Mouse (Mus musculus) C2C12 (cell line): ENCODE measurements around the gene Tex2. TPM values are rescaled to one million over a fixed set of nuclear protein-coding genes. Genes with fewer than 3 reads are reported as not detected.
A peak's percentile ranks its signal among the peaks of the same experiment; 100 is the strongest.

Source experiments
- H3K27me3 ChIP-seq: one replicate; pipeline ENCODE4 v1.6.1; 2011; ENCODE audit not compliant: control insufficient read depth, insufficient read depth, insufficient read length
- H3K36me3 ChIP-seq: one replicate; pipeline ENCODE4 v1.6.1; 2011; ENCODE audit not compliant: control insufficient read depth, insufficient read depth
- H3K4me3 ChIP-seq: one replicate; pipeline ENCODE4 v1.5.1; 2011; ENCODE audit warnings: mild to moderate bottlenecking, control low read depth; ENCODE audit not compliant: poor library complexity, insufficient read depth, severe bottlenecking
- H3K79me2 ChIP-seq: one replicate; pipeline ENCODE4 v1.6.1; 2011; ENCODE audit not compliant: control insufficient read depth, insufficient read depth
- H3K79me3 ChIP-seq: one replicate; pipeline ENCODE4 v1.6.1; 2011; ENCODE audit warnings: low read depth, control low read depth
- H3ac ChIP-seq: one replicate; pipeline ENCODE3; 2011; ENCODE audit warnings: low read depth; ENCODE audit not compliant: control insufficient read depth, insufficient read length
- CEBPB ChIP-seq: IDR thresholded peaks from one replicate; pipeline ENCODE4 v1.6.1; 2011; ENCODE audit warnings: low read depth, mild to moderate bottlenecking, control low read depth, moderate library complexity
- CTCF ChIP-seq: IDR thresholded peaks from one replicate; pipeline ENCODE4 v1.5.1; 2011; ENCODE audit not compliant: control insufficient read depth, insufficient read depth, insufficient read length
- FOSL1 ChIP-seq: IDR thresholded peaks from one replicate; pipeline ENCODE4 v1.8.0; 2011; ENCODE audit warnings: mild to moderate bottlenecking, low read length; ENCODE audit not compliant: poor library complexity, insufficient read depth, severe bottlenecking
- MAX ChIP-seq: IDR thresholded peaks from one replicate; pipeline ENCODE4 v1.6.1; 2011; ENCODE audit warnings: mild to moderate bottlenecking, control low read depth
- MYOD1 ChIP-seq: IDR thresholded peaks from one replicate; pipeline ENCODE4 v1.6.1; 2011; ENCODE audit warnings: low read depth; ENCODE audit not compliant: control insufficient read depth, insufficient read length
- MYOG ChIP-seq: IDR thresholded peaks from one replicate; pipeline ENCODE4 v1.6.1; 2011; ENCODE audit not compliant: control insufficient read depth, insufficient read length; ENCODE audit errors: extremely low read depth
- USF1 ChIP-seq: IDR thresholded peaks from one replicate; pipeline ENCODE4 v1.6.1; 2011; ENCODE audit warnings: low read depth, mild to moderate bottlenecking, control low read depth, moderate library complexity
- polyA plus RNA-seq: library from polyadenylated mRNA; unstranded; fragments of >200 nt; fragmentation: generic; extraction: Trizol; gene quantifications from one replicate; pipeline ENCODE4 v1.2.1, GENCODE M21; 2012; ENCODE audit warnings: missing spikeins

Gene Tex2
- polyA plus RNA-seq, 1 experiment = 5.9 TPM

DNA sequence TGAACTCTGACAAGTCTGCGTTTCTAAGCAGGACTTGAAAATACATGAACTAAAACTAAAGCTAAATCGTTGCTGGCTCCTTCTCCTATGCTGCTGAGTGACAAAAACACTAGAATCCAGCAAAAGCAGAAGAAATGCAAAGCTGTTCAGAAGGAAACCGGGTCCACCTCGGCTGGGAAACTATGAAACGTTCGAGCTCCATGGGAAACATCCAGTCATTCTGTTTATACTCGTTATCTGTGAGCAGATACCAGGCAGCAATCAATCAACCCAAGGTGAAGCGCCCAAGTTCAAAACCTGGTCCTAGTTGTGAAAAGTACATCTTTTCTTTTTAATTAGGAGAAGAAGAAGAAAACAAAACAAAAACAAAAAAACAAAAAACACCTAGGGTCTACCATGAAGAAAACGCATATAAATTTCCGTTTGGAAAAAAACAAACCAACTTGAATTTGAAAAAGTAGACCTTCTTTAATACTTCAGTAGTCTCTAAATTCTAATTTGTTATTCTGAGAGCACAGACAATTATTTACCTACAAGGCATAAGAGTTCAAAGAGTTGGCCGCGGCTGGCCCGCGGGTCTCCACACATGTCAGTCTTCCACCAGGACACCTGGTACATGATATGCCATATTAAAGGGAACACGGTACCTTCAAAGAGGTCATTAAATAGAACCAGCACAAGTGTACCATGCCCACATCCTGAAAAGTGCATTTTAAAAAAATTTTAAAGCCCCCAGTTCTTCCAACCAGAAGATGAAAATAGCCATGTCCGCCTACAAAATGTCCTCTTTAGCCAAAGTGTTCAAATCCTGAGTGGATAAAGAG, 127.0 kb downstream of the Tex2 start:
- Histone ChIP-seq H3K4me3 (peak overlapping the region; percentile 68), H3K27me3 (no peaks in the 10 kb centered on the region)
- TF ChIP-seq USF1 = no peak
- no peak for TF ChIP-seq MYOD1

DNA sequence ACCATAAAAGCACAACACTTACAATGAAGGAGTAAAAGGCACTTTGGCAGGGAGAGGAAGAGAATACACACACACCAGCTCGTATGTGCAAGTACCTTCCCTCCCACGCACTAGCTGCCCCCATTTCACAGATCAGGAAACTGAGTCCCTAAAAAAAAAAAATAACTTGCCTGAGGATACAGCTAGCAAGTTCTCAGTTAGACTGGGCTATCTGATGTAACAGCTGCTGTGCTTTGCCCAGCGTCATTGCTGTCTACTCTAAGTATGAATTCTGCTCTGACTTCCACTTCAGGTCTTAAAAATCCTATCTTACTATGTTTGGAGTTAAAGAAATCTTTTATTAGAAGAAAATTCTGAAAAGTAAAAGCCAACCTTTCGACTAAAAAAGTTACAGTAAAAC, 127.6 kb downstream of the Tex2 start:
- Histone ChIP-seq H3K4me3 (peak overlapping the region; percentile 8), H3ac (no peak overlapping the region), H3K36me3 (no peaks in the 10 kb centered on the region), H3K79me3 (peaks cover 48% of the 10 kb centered on the region), H3K79me2 (peaks cover 66% of the 10 kb centered on the region), H3K27me3 (no peaks in the 10 kb centered on the region)
- TF ChIP-seq CTCF (no peak), MYOD1 (no peak)

More for the DNA sequence above, 127.0 kb downstream of the Tex2 start:
- H3K79me2 ChIP-seq = peaks cover 61% of the 10 kb centered on the region
- peak overlapping the region; percentile 5 for H3ac ChIP-seq
- H3K79me3 ChIP-seq = peaks cover 48% of the 10 kb centered on the region
- H3K36me3 ChIP-seq = no peaks in the 10 kb centered on the region

- no peaks in the 10 kb centered on the region for H3K36me3 ChIP-seq
- TF ChIP-seq FOSL1 (no peak), USF1 (no peak), CEBPB (no peak), MYOG (no peak)
Measured at GRCm38 (mm10) chr11:106484875-106485274, 128.3 kb downstream of the Tex2 start.

GRCm38 (mm10) chr11:106482867-106483266, 130.4 kb downstream of the Tex2 start:
- Histone ChIP-seq H3K4me3 (no peak overlapping the region), H3K79me2 (peaks cover 91% of the 10 kb centered on the region), H3K27me3 (no peaks in the 10 kb centered on the region), H3K36me3 (peaks cover 1% of the 10 kb centered on the region), H3K79me3 (peaks cover 72% of the 10 kb centered on the region), H3ac (no peak overlapping the region)
- no peak for TF ChIP-seq MAX
- peak; percentile 91 for TF ChIP-seq CEBPB
- TF ChIP-seq FOSL1 = no peak
- TF ChIP-seq MYOG = no peak

More at GRCm38 (mm10) chr11:106484875-106485274, 128.3 kb downstream of the Tex2 start:
- no peak overlapping the region for H3ac ChIP-seq
- H3K27me3 ChIP-seq = no peaks in the 10 kb centered on the region
- H3K79me3 ChIP-seq = peaks cover 52% of the 10 kb centered on the region
- no peak overlapping the region for H3K4me3 ChIP-seq
- peaks cover 71% of the 10 kb centered on the region for H3K79me2 ChIP-seq

DNA sequence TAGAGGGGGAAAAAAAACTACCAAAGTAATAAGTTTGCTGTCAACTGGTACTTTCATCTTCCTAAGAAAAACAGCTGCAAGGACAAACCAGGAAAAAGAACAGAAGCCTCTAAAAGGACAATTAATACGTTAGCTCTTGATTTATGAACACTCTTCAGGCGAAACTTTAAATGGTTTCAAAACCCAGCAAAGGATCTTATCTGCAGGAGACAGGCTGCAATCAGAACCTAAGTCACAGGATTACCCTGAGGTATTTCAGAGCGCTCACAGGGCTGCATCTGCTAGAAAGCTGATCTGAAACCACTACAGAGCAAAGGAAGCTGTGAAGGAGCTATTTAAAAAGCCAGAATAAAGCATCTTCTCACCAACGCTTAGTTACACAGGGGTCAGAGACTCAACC, 131.6 kb downstream of the Tex2 start:
- Histone ChIP-seq H3K79me2 (peaks cover 96% of the 10 kb centered on the region), H3K27me3 (no peaks in the 10 kb centered on the region), H3ac (no peak overlapping the region), H3K79me3 (peaks cover 76% of the 10 kb centered on the region), H3K36me3 (peaks cover 4% of the 10 kb centered on the region), H3K4me3 (no peak overlapping the region)
- TF ChIP-seq USF1 = no peak
- TF ChIP-seq MAX = no peak
- TF ChIP-seq CTCF = no peak
- no peak for TF ChIP-seq CEBPB
- TF ChIP-seq MYOD1 = no peak
- TF ChIP-seq FOSL1 = no peak
- no peak for TF ChIP-seq MYOG

- Histone ChIP-seq H3K27me3 (no peaks in the 10 kb centered on the region), H3ac (no peak overlapping the region), H3K79me2 (peaks cover 96% of the 10 kb centered on the region), H3K79me3 (peaks cover 73% of the 10 kb centered on the region), H3K4me3 (no peak overlapping the region), H3K36me3 (peaks cover 4% of the 10 kb centered on the region)
- no peak for TF ChIP-seq MYOG
- no peak for TF ChIP-seq FOSL1
- peak; percentile 97 for TF ChIP-seq CEBPB
- TF ChIP-seq MYOD1 = no peak
- TF ChIP-seq CTCF = no peak
Measured at GRCm38 (mm10) chr11:106480530-106480885, 132.7 kb downstream of the Tex2 start.
